Mouse (Mus musculus) hindbrain, embryonic 13.5 days (tissue): ENCODE measurements around the gene Gm13697. TPM values are rescaled to one million over a fixed set of nuclear protein-coding genes. Genes with fewer than 3 reads are reported as not detected.
"Not testable (repeated sequence)": the region's sequence is repeated elsewhere in the genome, so short reads cannot be mapped to it uniquely, and the experiment has no call there.

Experiments
- ATAC-seq: fragments of 200-750 bp; cut with Nextera tagmentation; 2 replicates; pipeline ENCODE4 v1.8.0; 2017; ENCODE audit warnings: moderate TSS enrichment; ENCODE audit not compliant: low FRiP score
- H3K27ac ChIP-seq: fragments of 300-500 bp; sonication (generic); 2 replicates; pipeline ENCODE4 v1.5.1; 2015; ENCODE audit warnings: inconsistent platforms, mild to moderate bottlenecking, moderate library complexity
- H3K27me3 ChIP-seq: fragments of 300-500 bp; sonication (generic); 2 replicates; pipeline ENCODE4 v1.6.1; 2015; ENCODE audit warnings: mild to moderate bottlenecking, inconsistent platforms
- H3K36me3 ChIP-seq: fragments of 300-500 bp; sonication (generic); 2 replicates; pipeline ENCODE4 v1.6.1; 2015; ENCODE audit warnings: mild to moderate bottlenecking, inconsistent platforms
- H3K4me1 ChIP-seq: fragments of 300-500 bp; sonication (generic); replicated peaks from 2 replicates; pipeline ENCODE4 v1.6.1; 2015; ENCODE audit warnings: inconsistent platforms
- H3K4me2 ChIP-seq: fragments of 300-500 bp; sonication (generic); 2 replicates; pipeline ENCODE4 v1.6.1; 2015; ENCODE audit warnings: inconsistent platforms, mild to moderate bottlenecking, moderate library complexity
- H3K4me3 ChIP-seq: fragments of 300-500 bp; sonication (generic); 2 replicates; pipeline ENCODE4 v1.5.1; 2015; ENCODE audit warnings: mild to moderate bottlenecking, inconsistent platforms
- H3K9ac ChIP-seq: fragments of 300-500 bp; sonication (generic); 2 replicates; pipeline ENCODE4 v1.6.1; 2015; ENCODE audit warnings: mild to moderate bottlenecking, inconsistent platforms
- H3K9me3 ChIP-seq: fragments of 300-500 bp; sonication (generic); 2 replicates; pipeline ENCODE4 v1.6.1; 2016; ENCODE audit warnings: inconsistent platforms
- WGBS: fragments of 180-500 bp; shearing (Covaris S2); methylation state at CpG from one replicate; pipeline ENCODE4 v1.1.7; 2015; 5-methylcytosine and 5-hydroxymethylcytosine counted together
- polyA plus RNA-seq: library from polyadenylated mRNA; unstranded; fragments of >200 nt; fragmentation: Nextera tagmentation; extraction: Ambion mirVana; gene quantifications from 2 replicates; pipeline ENCODE4 v1.2.1, GENCODE M21; 2015

Gm13697 gene
- not detected in 2 replicates for polyA plus RNA-seq

DNA sequence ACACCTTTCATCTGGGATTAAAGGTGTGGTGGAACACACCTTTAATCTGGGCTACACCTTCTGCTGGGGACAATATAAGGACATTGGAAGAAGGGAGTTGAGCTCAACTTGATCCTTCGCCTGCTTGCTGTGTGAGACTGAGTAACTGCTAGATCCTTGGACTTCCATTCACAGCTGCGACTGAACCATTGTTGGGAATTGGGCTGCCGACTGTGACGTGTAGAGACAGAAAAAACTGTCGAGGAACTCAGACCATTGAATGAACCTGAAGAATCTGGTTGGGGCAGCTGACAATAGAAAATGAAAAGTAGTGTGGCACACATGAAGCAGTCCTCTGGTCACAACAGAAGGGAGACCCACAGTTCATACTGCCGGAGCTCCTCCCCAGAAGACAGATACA lies at the start of gene Gm13697:
Gm13697 (plus strand) TSS at position 301 of the 400 bp plus-strand sequence.
- not testable (repeated sequence) for ATAC-seq, H3K4me2 ChIP-seq, H3K36me3 ChIP-seq, H3K27ac ChIP-seq, H3K27me3 ChIP-seq, H3K4me3 ChIP-seq, H3K9me3 ChIP-seq, H3K9ac ChIP-seq, H3K4me1 ChIP-seq
- WGBS = no CpG with 5 or more reads among the region's 6 CpGs

DNA sequence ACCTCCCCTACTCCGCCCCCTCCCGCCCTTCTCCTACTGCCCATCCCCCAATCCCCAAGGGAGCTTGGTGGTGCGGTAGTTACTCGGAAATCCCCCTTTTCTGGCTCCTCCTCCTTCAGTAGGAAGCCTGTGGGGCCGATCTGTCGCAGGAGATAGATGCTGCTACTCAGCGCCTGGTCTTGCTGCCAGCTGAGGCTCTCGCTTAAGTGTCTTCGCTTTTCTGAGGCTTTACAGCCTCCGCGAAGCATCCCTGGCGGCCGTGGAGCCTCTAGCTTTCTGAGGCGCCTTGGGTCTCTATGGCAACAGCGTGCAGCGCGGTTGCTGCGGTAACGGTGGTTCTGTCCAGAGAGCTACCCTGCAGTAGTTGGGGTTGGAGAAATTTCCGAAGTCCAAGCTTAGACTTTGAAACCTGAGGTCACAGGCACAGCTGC lies 43.6 kb upstream of the Gm13697 start, which contains the start of gene Zswim2:
Zswim2 (minus strand) TSS at position 298 of the 431 bp plus-strand sequence.
- peak within 1 kb of the TSS; percentile 53; the same call in 1 of the 2 replicates for H3K9ac ChIP-seq
- ATAC-seq = peak; percentile 99
- H3K36me3 ChIP-seq = no peaks in the 10 kb centered on the region
- no peaks in the 10 kb centered on the region for H3K27me3 ChIP-seq
- under 1% methylated on average over 20 of the region's 20 CpGs for WGBS
- H3K4me1 ChIP-seq = peaks cover 11% of the 10 kb centered on the region; the same call in 1 of the 2 replicates
- H3K4me2 ChIP-seq = peak within 1 kb of the TSS; percentile 56
- peak within 1 kb of the TSS; percentile 40 for H3K27ac ChIP-seq
- H3K4me3 ChIP-seq = peak within 1 kb of the TSS; percentile 38
- no peaks in the 10 kb centered on the region for H3K9me3 ChIP-seq

DNA sequence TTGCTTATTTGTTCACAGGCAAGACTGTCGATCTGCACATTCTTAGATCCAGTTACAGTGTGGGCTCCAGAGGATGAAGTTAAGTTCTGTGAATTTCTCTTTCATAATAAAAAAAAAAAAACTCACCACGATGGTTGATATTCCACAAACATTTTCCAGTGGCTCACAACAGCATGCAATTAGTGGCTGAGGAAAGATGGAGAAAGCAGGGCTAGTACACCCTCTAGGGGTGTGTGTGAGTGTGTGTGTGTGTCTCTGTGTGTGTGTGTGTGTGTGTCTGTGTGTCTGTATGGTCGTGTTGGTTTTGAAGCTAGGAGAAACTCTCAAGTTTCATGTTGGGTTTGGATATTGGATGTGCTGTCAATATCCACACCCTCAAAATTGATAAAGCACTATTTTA lies 43.2 kb upstream of the Gm13697 start:
- WGBS = 42% methylated on average over 3 of the region's 3 CpGs
- peak overlapping the region; percentile 56 for H3K4me2 ChIP-seq
- peak; percentile 70; the same call in 1 of the 2 replicates for ATAC-seq
- H3K9me3 ChIP-seq = no peaks in the 10 kb centered on the region
- peaks cover 11% of the 10 kb centered on the region; the same call in 1 of the 2 replicates for H3K4me1 ChIP-seq
- no peak overlapping the region for H3K27ac ChIP-seq
- H3K27me3 ChIP-seq = no peaks in the 10 kb centered on the region
- no peaks in the 10 kb centered on the region for H3K36me3 ChIP-seq
- H3K9ac ChIP-seq = no peak overlapping the region
- peak overlapping the region; percentile 38 for H3K4me3 ChIP-seq

DNA sequence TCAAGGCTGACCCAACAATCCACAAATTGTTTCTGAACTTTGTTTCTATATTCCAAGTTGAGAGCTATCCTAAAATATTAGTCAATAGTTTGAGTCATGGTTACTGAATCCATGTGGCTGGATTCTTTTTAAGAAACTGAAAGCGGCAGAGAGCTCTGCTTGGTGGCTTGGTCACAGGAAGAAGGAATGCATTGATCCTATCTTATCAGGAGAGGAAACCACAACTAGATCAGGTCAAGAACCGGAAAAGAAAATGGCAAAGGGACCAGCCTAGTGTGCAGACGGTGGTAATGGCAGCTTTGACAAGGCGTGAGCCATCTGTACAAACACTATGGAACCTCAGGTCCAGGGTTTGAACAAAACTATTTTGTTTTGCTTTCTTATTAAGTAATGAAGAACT lies 42.8 kb upstream of the Gm13697 start:
- Histone ChIP-seq H3K9me3 (no peaks in the 10 kb centered on the region), H3K27ac (no peak overlapping the region), H3K4me2 (no peak overlapping the region), H3K27me3 (no peaks in the 10 kb centered on the region), H3K36me3 (no peaks in the 10 kb centered on the region), H3K4me3 (no peak overlapping the region), H3K9ac (no peak overlapping the region), H3K4me1 (peaks cover 11% of the 10 kb centered on the region; the same call in 1 of the 2 replicates)
- 85% methylated on average over 4 of the region's 4 CpGs for WGBS
- no peak for ATAC-seq

DNA sequence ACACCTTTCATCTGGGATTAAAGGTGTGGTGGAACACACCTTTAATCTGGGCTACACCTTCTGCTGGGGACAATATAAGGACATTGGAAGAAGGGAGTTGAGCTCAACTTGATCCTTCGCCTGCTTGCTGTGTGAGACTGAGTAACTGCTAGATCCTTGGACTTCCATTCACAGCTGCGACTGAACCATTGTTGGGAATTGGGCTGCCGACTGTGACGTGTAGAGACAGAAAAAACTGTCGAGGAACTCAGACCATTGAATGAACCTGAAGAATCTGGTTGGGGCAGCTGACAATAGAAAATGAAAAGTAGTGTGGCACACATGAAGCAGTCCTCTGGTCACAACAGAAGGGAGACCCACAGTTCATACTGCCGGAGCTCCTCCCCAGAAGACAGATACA lies 29.1 kb upstream of the Gm13697 start, which contains the start of gene Gm13698:
Gm13698 (plus strand) TSS at position 301 of the 400 bp plus-strand sequence.
- ATAC-seq, H3K27ac ChIP-seq, H3K4me3 ChIP-seq, H3K4me2 ChIP-seq, H3K27me3 ChIP-seq, H3K4me1 ChIP-seq, H3K9me3 ChIP-seq, H3K36me3 ChIP-seq, H3K9ac ChIP-seq: not testable (repeated sequence)
- WGBS = no CpG with 5 or more reads among the region's 6 CpGs

DNA sequence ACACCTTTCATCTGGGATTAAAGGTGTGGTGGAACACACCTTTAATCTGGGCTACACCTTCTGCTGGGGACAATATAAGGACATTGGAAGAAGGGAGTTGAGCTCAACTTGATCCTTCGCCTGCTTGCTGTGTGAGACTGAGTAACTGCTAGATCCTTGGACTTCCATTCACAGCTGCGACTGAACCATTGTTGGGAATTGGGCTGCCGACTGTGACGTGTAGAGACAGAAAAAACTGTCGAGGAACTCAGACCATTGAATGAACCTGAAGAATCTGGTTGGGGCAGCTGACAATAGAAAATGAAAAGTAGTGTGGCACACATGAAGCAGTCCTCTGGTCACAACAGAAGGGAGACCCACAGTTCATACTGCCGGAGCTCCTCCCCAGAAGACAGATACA lies 23.3 kb upstream of the Gm13697 start, which contains the start of gene Gm13693:
Gm13693 (plus strand) TSS at position 301 of the 400 bp plus-strand sequence.
- H3K9me3 ChIP-seq, H3K9ac ChIP-seq, H3K4me2 ChIP-seq, H3K4me1 ChIP-seq, ATAC-seq, H3K36me3 ChIP-seq, H3K4me3 ChIP-seq, H3K27ac ChIP-seq, H3K27me3 ChIP-seq: not testable (repeated sequence)
- WGBS = no CpG with 5 or more reads among the region's 6 CpGs

DNA sequence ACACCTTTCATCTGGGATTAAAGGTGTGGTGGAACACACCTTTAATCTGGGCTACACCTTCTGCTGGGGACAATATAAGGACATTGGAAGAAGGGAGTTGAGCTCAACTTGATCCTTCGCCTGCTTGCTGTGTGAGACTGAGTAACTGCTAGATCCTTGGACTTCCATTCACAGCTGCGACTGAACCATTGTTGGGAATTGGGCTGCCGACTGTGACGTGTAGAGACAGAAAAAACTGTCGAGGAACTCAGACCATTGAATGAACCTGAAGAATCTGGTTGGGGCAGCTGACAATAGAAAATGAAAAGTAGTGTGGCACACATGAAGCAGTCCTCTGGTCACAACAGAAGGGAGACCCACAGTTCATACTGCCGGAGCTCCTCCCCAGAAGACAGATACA lies 17.5 kb upstream of the Gm13697 start, which contains the start of gene Gm13695:
Gm13695 (plus strand) TSS at position 301 of the 400 bp plus-strand sequence.
- H3K36me3 ChIP-seq, H3K4me1 ChIP-seq, H3K27me3 ChIP-seq, H3K9me3 ChIP-seq, H3K9ac ChIP-seq, ATAC-seq, H3K4me2 ChIP-seq, H3K4me3 ChIP-seq, H3K27ac ChIP-seq: not testable (repeated sequence)
- no CpG with 5 or more reads among the region's 6 CpGs for WGBS

DNA sequence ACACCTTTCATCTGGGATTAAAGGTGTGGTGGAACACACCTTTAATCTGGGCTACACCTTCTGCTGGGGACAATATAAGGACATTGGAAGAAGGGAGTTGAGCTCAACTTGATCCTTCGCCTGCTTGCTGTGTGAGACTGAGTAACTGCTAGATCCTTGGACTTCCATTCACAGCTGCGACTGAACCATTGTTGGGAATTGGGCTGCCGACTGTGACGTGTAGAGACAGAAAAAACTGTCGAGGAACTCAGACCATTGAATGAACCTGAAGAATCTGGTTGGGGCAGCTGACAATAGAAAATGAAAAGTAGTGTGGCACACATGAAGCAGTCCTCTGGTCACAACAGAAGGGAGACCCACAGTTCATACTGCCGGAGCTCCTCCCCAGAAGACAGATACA lies 11.7 kb upstream of the Gm13697 start, which contains the start of gene Gm13696:
Gm13696 (plus strand) TSS at position 301 of the 400 bp plus-strand sequence.
- H3K4me1 ChIP-seq, H3K27ac ChIP-seq, H3K9ac ChIP-seq, H3K4me2 ChIP-seq, H3K36me3 ChIP-seq, H3K27me3 ChIP-seq, H3K9me3 ChIP-seq, ATAC-seq, H3K4me3 ChIP-seq: not testable (repeated sequence)
- WGBS = no CpG with 5 or more reads among the region's 6 CpGs

DNA sequence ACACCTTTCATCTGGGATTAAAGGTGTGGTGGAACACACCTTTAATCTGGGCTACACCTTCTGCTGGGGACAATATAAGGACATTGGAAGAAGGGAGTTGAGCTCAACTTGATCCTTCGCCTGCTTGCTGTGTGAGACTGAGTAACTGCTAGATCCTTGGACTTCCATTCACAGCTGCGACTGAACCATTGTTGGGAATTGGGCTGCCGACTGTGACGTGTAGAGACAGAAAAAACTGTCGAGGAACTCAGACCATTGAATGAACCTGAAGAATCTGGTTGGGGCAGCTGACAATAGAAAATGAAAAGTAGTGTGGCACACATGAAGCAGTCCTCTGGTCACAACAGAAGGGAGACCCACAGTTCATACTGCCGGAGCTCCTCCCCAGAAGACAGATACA lies 5.9 kb upstream of the Gm13697 start, which contains the start of gene Gm13694:
Gm13694 (plus strand) TSS at position 301 of the 400 bp plus-strand sequence.
- H3K36me3 ChIP-seq, H3K27me3 ChIP-seq, H3K9me3 ChIP-seq, H3K27ac ChIP-seq, H3K4me1 ChIP-seq, H3K4me3 ChIP-seq, ATAC-seq, H3K9ac ChIP-seq, H3K4me2 ChIP-seq: not testable (repeated sequence)
- WGBS = no CpG with 5 or more reads among the region's 6 CpGs

DNA sequence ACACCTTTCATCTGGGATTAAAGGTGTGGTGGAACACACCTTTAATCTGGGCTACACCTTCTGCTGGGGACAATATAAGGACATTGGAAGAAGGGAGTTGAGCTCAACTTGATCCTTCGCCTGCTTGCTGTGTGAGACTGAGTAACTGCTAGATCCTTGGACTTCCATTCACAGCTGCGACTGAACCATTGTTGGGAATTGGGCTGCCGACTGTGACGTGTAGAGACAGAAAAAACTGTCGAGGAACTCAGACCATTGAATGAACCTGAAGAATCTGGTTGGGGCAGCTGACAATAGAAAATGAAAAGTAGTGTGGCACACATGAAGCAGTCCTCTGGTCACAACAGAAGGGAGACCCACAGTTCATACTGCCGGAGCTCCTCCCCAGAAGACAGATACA lies 5.7 kb downstream of the Gm13697 start, which contains the start of gene Gm13691:
Gm13691 (plus strand) TSS at position 301 of the 400 bp plus-strand sequence.
- H3K27me3 ChIP-seq, H3K9ac ChIP-seq, H3K4me1 ChIP-seq, ATAC-seq, H3K4me2 ChIP-seq, H3K36me3 ChIP-seq, H3K4me3 ChIP-seq, H3K9me3 ChIP-seq, H3K27ac ChIP-seq: not testable (repeated sequence)
- no CpG with 5 or more reads among the region's 6 CpGs for WGBS

DNA sequence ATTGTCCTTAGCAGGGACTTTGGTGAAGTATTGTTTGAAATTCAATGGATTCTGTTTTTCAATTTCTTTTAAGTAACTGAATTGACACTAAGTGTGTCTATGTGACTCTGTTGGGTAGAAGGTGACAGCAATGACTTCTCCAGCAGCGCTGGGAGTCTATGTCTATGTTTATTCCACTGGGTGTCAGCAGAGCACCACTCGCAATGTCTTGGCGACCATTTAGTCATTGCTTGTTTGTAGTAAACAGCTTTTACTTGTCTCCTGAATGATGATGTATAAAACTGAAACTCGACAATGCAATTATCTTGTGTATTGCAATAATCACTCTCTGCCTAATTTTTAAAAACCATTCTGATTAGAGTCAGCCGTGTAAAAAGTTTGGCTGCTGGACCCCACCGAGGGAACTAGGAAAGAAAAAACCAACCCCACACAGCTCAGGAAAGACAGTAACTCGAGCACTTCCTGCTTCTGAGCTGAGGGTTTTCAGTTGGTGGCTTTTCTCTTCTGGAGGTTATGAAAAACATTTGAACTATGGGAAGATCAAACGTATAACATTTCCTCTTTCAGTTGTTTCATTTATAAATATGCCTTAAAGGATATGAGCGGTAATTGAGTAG lies 9.2 kb downstream of the Gm13697 start:
- H3K27ac ChIP-seq, H3K4me3 ChIP-seq, ATAC-seq, H3K9me3 ChIP-seq, H3K4me2 ChIP-seq, H3K27me3 ChIP-seq, H3K36me3 ChIP-seq, H3K4me1 ChIP-seq, H3K9ac ChIP-seq: not testable (repeated sequence)
- WGBS = 61% methylated on average over 8 of the region's 9 CpGs

DNA sequence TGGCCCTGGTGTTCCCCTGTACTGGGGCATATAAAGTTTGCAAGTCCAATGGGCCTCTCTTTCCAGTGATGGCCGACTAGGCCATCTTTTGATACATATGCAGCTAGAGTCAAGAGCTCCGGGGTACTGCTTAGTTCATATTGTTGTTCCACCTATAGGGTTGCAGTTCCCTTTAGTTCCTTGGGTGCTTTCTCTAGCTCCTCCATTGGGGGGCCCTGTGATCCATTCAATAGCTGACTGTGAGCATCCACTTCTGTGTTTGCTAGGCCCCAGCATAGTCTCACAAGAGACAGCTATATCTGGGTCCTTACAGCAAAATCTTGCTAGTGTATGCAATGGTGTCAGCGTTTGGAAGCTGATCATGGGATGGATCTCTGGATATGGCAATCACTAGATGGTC lies 10.0 kb downstream of the Gm13697 start:
- H3K4me1 ChIP-seq, ATAC-seq, H3K27ac ChIP-seq, H3K36me3 ChIP-seq, H3K9me3 ChIP-seq, H3K27me3 ChIP-seq, H3K4me2 ChIP-seq, H3K4me3 ChIP-seq, H3K9ac ChIP-seq: not testable (repeated sequence)
- no CpG with 5 or more reads among the region's 3 CpGs for WGBS

DNA sequence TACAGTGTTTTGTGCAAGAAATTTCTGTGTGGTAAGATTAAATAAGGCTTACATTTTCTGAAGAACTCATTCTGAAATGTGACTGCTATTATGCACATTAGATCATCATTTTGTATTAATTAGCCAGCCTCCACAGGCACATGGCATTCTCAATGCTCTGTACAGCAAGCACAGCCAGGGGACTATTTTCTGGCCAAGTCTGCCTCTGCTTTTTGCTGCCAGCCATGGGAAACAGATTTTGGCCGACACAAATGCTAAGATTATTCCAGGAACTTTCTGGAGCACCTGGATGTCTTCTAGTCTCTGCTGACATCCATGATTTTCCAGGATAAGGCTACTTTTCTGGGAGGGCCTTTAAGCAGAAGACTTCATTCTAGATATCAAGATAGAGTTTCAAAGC lies 24.4 kb downstream of the Gm13697 start:
- Histone ChIP-seq H3K4me1 (no peaks in the 10 kb centered on the region), H3K27ac (no peak overlapping the region), H3K27me3 (no peaks in the 10 kb centered on the region), H3K9me3 (no peaks in the 10 kb centered on the region), H3K9ac (no peak overlapping the region), H3K4me2 (no peak overlapping the region), H3K4me3 (no peak overlapping the region), H3K36me3 (no peaks in the 10 kb centered on the region)
- 76% methylated on average over 1 of the region's 1 CpGs for WGBS
- ATAC-seq = no peak
